Mouse (Mus musculus) stomach, postnatal 0 days (tissue): ENCODE data around the gene Tmem30c.

Experiments
- CTCF ChIP-seq: IDR thresholded peaks from 2 replicates; pipeline ENCODE4 v1.5.1; 2016; ENCODE audit warnings: antibody characterized with exemption, low read depth, mild to moderate bottlenecking, moderate library complexity
- EP300 ChIP-seq: optimal IDR thresholded peaks from 2 replicates; pipeline ENCODE3; 2016; ENCODE audit warnings: antibody characterized with exemption

- TF ChIP-seq CTCF (no peak), EP300 (no peak)
Measured at GRCm38 (mm10) chr16:57226444-57226843, 66.2 kb downstream of the Tmem30c start.
